Mouse (Mus musculus) T-helper 2 cell (primary cell): ENCODE data around the gene Klhl29.

Experiments
- in situ Hi-C: fragments of 300-600 bp; cut with MboI, MseI; formaldehyde crosslinking; loops from one replicate; pipeline ENCODE4 v1.15.1; 2025; ENCODE audit warnings: high pct_unique_total_duplicates

Klhl29 gene

GRCm38 (mm10) chr12:5303912-5304311 lies 71.6 kb downstream of the Klhl29 start:
- in situ Hi-C loops: no loop called here

- in situ Hi-C loops: no loop called here
These were observed 72.4 kb downstream of the Klhl29 start for GRCm38 (mm10) chr12:5303100-5303499.

GRCm38 (mm10) chr12:5301841-5302240 lies 73.6 kb downstream of the Klhl29 start:
- in situ Hi-C loops: no loop called here

GRCm38 (mm10) chr12:5296422-5296821 lies 79.1 kb downstream of the Klhl29 start:
- in situ Hi-C loops: no loop called here

- in situ Hi-C loops: no loop called here
These were observed 83.2 kb downstream of the Klhl29 start for GRCm38 (mm10) chr12:5292316-5292715.

- in situ Hi-C loops: no loop called here
These were observed 89.9 kb downstream of the Klhl29 start for GRCm38 (mm10) chr12:5285579-5285978.

- in situ Hi-C loops: no loop called here
These were observed 90.5 kb downstream of the Klhl29 start for GRCm38 (mm10) chr12:5284961-5285360.

GRCm38 (mm10) chr12:5283654-5284053 lies 91.8 kb downstream of the Klhl29 start:
- in situ Hi-C loops: no loop called here

GRCm38 (mm10) chr12:5282611-5283010 lies 92.9 kb downstream of the Klhl29 start:
- in situ Hi-C loops: no loop called here

- in situ Hi-C loops: no loop called here
These were observed 95.6 kb downstream of the Klhl29 start for GRCm38 (mm10) chr12:5279873-5280272.

- in situ Hi-C loops: no loop called here
These were observed 98.5 kb downstream of the Klhl29 start for GRCm38 (mm10) chr12:5277028-5277427.

GRCm38 (mm10) chr12:5275507-5275936 lies 100.0 kb downstream of the Klhl29 start:
- in situ Hi-C loops: no loop called here

- in situ Hi-C loops: no loop called here
These were observed 101.0 kb downstream of the Klhl29 start for GRCm38 (mm10) chr12:5274519-5274944.

GRCm38 (mm10) chr12:5273316-5274047 lies 102.0 kb downstream of the Klhl29 start:
- in situ Hi-C loops: no loop called here

- in situ Hi-C loops: no loop called here
These were observed 105.0 kb downstream of the Klhl29 start for GRCm38 (mm10) chr12:5270527-5270926.

GRCm38 (mm10) chr12:5269936-5270335 lies 105.5 kb downstream of the Klhl29 start:
- in situ Hi-C loops: no loop called here

- in situ Hi-C loops: no loop called here
These were observed 106.4 kb downstream of the Klhl29 start for GRCm38 (mm10) chr12:5269061-5269460.

- in situ Hi-C loops: no loop called here
These were observed 107.3 kb downstream of the Klhl29 start for GRCm38 (mm10) chr12:5268188-5268612.

GRCm38 (mm10) chr12:5267271-5268187 lies 108.0 kb downstream of the Klhl29 start:
- in situ Hi-C loops: no loop called here

- in situ Hi-C loops: no loop called here
These were observed 108.7 kb downstream of the Klhl29 start for GRCm38 (mm10) chr12:5266773-5267172.

GRCm38 (mm10) chr12:5261476-5261875 lies 114.0 kb downstream of the Klhl29 start:
- in situ Hi-C loops: no loop called here

GRCm38 (mm10) chr12:5258779-5259178 lies 116.7 kb downstream of the Klhl29 start:
- in situ Hi-C loops: no loop called here

GRCm38 (mm10) chr12:5257174-5257573 lies 118.3 kb downstream of the Klhl29 start:
- in situ Hi-C loops: no loop called here
